Mouse (Mus musculus) left cerebral cortex, postnatal 4 days (tissue): ENCODE measurements around the gene D630036H23Rik. TPM values are rescaled to one million over a fixed set of nuclear protein-coding genes. Genes with fewer than 3 reads are reported as not detected.
A peak's percentile ranks its signal among the peaks of the same experiment; 100 is the strongest.
"Not testable (repeated sequence)": the region's sequence is repeated elsewhere in the genome, so short reads cannot be mapped to it uniquely, and the experiment has no call there.

Experiments used
- DNase-seq: peaks from one replicate; pipeline ENCODE4 v3.0.0-alpha.2; 2022
- intact Hi-C: fragments of 180-260 bp; cut with DNase I; formaldehyde crosslinking; loops from one replicate; pipeline ENCODE4 v1.15.1; 2025
- total RNA-seq, 2 experiments: library from RNA; stranded (reverse); gene quantifications; 2 replicates each; pipeline ENCODE4 v1.2.3; 2021

The D630036H23Rik gene
- total RNA-seq, result 1 to 10 TPM; 1.1 to 2.3 TPM

- intact Hi-C loops, result no loop called here
- peak; percentile 84 for DNase-seq
Measured at GRCm38 (mm10) chr12:36381441-36382340, at the start of gene D630036H23Rik, which contains the start of gene Ispd. TSS of gene D630036H23Rik (minus strand) at chr12:36382181. TSS of gene Ispd (plus strand) at chr12:36381450.

- no peak for DNase-seq
- intact Hi-C loops, result no loop called here
Measured at GRCm38 (mm10) chr12:36426163-36427045, 44.4 kb upstream of the D630036H23Rik start.

GRCm38 (mm10) chr12:36425258-36425657 lies 43.3 kb upstream of the D630036H23Rik start:
- DNase-seq, result no peak
- intact Hi-C loops, result no loop called here

DNA sequence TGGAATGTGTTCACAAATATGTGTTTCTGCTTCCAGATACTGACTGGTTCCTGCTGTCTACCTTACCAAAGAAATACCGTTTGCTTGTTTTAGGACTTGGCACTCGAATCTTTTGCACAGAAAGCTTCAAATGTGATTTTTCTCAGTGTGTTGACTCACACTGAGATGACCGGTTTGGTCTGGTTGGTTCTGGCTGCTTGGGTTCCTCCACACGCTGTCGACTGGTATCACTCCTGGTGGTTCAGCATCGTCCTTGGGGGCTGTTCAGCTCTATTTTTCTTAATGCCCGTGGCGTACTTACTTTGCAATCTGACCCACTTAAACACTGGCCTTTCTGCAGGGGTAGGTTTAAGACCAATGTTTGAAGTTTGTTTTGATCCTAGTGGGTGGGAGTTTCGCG lies 41.7 kb upstream of the D630036H23Rik start:
- intact Hi-C loops, result no loop called here
- DNase-seq, result no peak

- intact Hi-C loops, result no loop called here
- DNase-seq, result no peak
Measured at GRCm38 (mm10) chr12:36395115-36395514, 13.1 kb upstream of the D630036H23Rik start.

GRCm38 (mm10) chr12:36386991-36387390 lies 5.0 kb upstream of the D630036H23Rik start:
- no peak for DNase-seq
- intact Hi-C loops, result no loop called here

DNA sequence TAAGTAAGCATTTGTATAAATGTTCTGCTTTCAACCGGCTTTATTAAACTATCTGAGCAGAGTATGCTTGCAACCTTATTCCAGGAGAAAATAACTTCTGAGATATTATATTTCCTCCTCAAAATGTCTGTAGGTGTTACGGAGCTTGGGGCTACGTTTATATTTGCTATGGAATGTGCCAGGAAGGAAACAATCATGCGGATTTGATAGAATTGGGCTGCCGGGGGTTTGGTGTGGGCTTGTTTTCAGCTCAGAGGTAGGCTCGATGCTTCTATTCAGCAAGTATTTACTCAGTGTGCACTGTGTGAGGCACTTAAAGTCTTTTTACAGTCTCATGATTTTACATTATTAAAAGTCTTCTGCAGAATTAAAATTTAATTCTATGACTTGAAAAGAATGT lies 3.4 kb upstream of the D630036H23Rik start:
- intact Hi-C loops, result no loop called here
- no peak for DNase-seq

DNA sequence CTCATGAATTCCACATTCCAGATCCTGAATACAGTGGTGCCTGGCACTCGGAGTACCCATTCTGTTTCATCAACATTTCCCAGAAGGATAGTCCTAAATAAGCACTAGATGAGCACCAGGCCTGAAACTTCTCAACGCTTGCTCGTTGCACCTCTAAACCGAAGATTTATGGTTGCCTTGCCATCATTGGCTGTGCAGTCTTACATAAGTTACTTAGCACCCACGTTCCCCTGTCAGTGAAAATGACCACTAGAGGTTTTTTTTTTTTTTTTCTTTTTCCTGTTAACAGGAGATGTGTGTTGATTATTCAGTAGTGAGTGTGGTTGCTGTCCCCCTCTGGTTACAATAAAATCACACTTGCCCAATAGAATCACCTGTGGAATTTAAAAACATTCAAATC lies 1.2 kb downstream of the D630036H23Rik start:
- DNase-seq, result no peak
- intact Hi-C loops, result no loop called here

GRCm38 (mm10) chr12:36380254-36380653 lies 1.7 kb downstream of the D630036H23Rik start:
- intact Hi-C loops, result no loop called here

GRCm38 (mm10) chr12:36376391-36376790 lies 5.6 kb downstream of the D630036H23Rik start:
- DNase-seq, intact Hi-C loops: not testable (repeated sequence)

More at GRCm38 (mm10) chr12:36380254-36380653, 1.7 kb downstream of the D630036H23Rik start:
- DNase-seq, result no peak

- DNase-seq, result no peak
- intact Hi-C loops, result no loop called here
Measured at GRCm38 (mm10) chr12:36373237-36373998, 8.6 kb downstream of the D630036H23Rik start.

GRCm38 (mm10) chr12:36364013-36364412 lies 18.0 kb downstream of the D630036H23Rik start:
- no peak for DNase-seq
- intact Hi-C loops, result no loop called here

DNA sequence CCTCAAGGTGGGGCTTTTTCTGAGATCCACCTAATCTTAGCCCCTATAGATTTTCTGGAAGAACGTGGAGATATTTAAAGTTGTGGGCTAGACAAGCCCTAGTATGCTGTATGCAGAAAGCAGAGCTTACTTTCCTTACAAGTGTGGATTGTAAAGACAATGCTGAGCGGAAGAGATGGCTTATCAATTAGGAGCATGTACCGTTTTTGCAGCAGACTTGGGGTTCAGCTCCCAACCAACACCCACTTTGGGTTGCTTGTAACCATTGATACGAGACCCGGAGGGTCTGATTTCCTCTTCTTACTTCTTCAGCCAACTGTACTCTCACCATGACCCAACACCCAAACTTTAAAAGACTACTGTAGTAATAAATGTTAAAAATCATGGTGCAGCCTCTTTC lies 21.3 kb downstream of the D630036H23Rik start:
- intact Hi-C loops, result no loop called here
- no peak for DNase-seq

DNA sequence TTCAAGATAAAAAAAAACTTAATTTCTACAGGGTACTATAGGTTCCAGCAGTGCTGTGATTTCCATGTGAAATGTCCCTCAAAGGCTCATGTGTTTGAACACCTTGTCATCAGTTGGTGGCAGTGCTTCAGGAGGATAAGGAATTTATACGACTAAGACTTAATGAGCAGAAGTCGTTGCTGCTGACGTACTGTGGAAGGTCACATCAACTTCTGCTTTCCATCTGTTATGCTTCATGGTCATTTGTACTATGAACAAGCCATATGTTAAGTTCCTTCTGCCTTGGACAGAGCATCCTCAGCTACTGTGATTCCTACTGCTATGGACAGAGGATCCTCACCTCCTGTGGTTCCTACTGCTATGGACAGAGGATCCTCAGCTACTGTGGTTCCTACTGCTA lies 21.9 kb downstream of the D630036H23Rik start:
- intact Hi-C loops, result no loop called here

GRCm38 (mm10) chr12:36344131-36344530 lies 37.9 kb downstream of the D630036H23Rik start:
- no peak for DNase-seq
- intact Hi-C loops, result no loop called here

More for the DNA sequence above, 21.9 kb downstream of the D630036H23Rik start:
- no peak for DNase-seq

- DNase-seq, result no peak
- intact Hi-C loops, result no loop called here
Measured at GRCm38 (mm10) chr12:36333837-36334281, 48.1 kb downstream of the D630036H23Rik start.

GRCm38 (mm10) chr12:36332676-36333075 lies 49.3 kb downstream of the D630036H23Rik start:
- intact Hi-C loops, result no loop called here
- DNase-seq, result peak; percentile 6
